Mouse (Mus musculus) embryonic facial prominence, embryonic 11.5 days (tissue): ENCODE measurements around the gene Zfp672. TPM values are rescaled to one million over a fixed set of nuclear protein-coding genes. Genes with fewer than 3 reads are reported as not detected.

Experiments used
- ATAC-seq: fragments of 200-750 bp; cut with Nextera tagmentation; replicated peaks from 2 replicates; pipeline ENCODE4 v1.8.0; 2017; ENCODE audit warnings: low read depth; ENCODE audit not compliant: insufficient number of reproducible peaks, low FRiP score, low TSS enrichment
- DNase-seq: peaks from one replicate; pipeline ENCODE4 v3.0.0-alpha.2; 2015; ENCODE audit warnings: low spot score
- H3K27ac ChIP-seq: fragments of 300-500 bp; sonication (generic); replicated peaks from 2 replicates; pipeline ENCODE4 v1.5.1; 2014; ENCODE audit warnings: mild to moderate bottlenecking, low read depth, low read length, control low read depth
- H3K27me3 ChIP-seq: fragments of 300-500 bp; sonication (generic); 2 replicates; pipeline ENCODE4 v1.6.1; 2014; ENCODE audit warnings: mild to moderate bottlenecking, low read length, moderate library complexity, mixed read lengths; ENCODE audit not compliant: control insufficient read depth, insufficient read depth
- H3K36me3 ChIP-seq: fragments of 300-500 bp; sonication (generic); replicated peaks from 2 replicates; pipeline ENCODE4 v1.6.1; 2014; ENCODE audit warnings: low read depth, mild to moderate bottlenecking, low read length, moderate library complexity, mixed read lengths; ENCODE audit not compliant: control insufficient read depth, insufficient read depth
- H3K4me1 ChIP-seq: fragments of 300-500 bp; sonication (generic); 2 replicates; pipeline ENCODE4 v1.6.1; 2014; ENCODE audit warnings: low read length, mixed read lengths; ENCODE audit not compliant: control insufficient read depth, insufficient read depth
- H3K4me2 ChIP-seq: fragments of 300-500 bp; sonication (generic); 2 replicates; pipeline ENCODE4 v1.6.1; 2014; ENCODE audit warnings: low read depth, mild to moderate bottlenecking, control low read depth, low read length, moderate library complexity
- H3K4me3 ChIP-seq: fragments of 300-500 bp; sonication (generic); 2 replicates; pipeline ENCODE4 v1.5.1; 2014; ENCODE audit warnings: low read depth, low read length, control low read depth
- H3K9ac ChIP-seq: fragments of 300-500 bp; sonication (generic); replicated peaks from 2 replicates; pipeline ENCODE4 v1.6.1; 2014; ENCODE audit warnings: mild to moderate bottlenecking, control low read depth, low read length
- H3K9me3 ChIP-seq: fragments of 300-500 bp; sonication (generic); replicated peaks from 2 replicates; pipeline ENCODE4 v1.6.1; 2016; ENCODE audit warnings: mild to moderate bottlenecking, low read length, inconsistent platforms, mixed read lengths; ENCODE audit not compliant: control insufficient read depth
- WGBS: fragments of 180-500 bp; shearing (Covaris S2); extraction: QIAGEN DNeasy Blood & Tissue Kit; methylation state at CpG from one replicate; pipeline ENCODE4 v1.1.7; 2014; 5-methylcytosine and 5-hydroxymethylcytosine counted together
- polyA plus RNA-seq: library from polyadenylated mRNA; unstranded; fragments of >200 nt; fragmentation: Nextera tagmentation; extraction: Ambion mirVana; gene quantifications from 2 replicates; pipeline ENCODE4 v1.2.1, GENCODE M21; 2014

Zfp672 gene
- polyA plus RNA-seq, 1 experiment from 2014 or later, result 24.4 TPM

GRCm38 (mm10) chr11:58357844-58358534, 27.9 kb upstream of the Zfp672 start:
- no peak for DNase-seq
- H3K9ac ChIP-seq, result no peak overlapping the region
- no peak overlapping the region for H3K4me2 ChIP-seq
- H3K27ac ChIP-seq, result no peak overlapping the region
- WGBS, result 84% methylated on average over 6 of the region's 6 CpGs
- ATAC-seq, result no peak
- no peaks in the 10 kb centered on the region for H3K4me1 ChIP-seq
- no peaks in the 10 kb centered on the region for H3K36me3 ChIP-seq
- no peak overlapping the region for H3K4me3 ChIP-seq
- H3K27me3 ChIP-seq, result no peaks in the 10 kb centered on the region
- no peaks in the 10 kb centered on the region for H3K9me3 ChIP-seq

GRCm38 (mm10) chr11:58357042-58357441, 26.9 kb upstream of the Zfp672 start:
- WGBS, result 89% methylated on average over 3 of the region's 3 CpGs
- no peaks in the 10 kb centered on the region for H3K4me1 ChIP-seq
- no peak overlapping the region for H3K4me3 ChIP-seq
- H3K27me3 ChIP-seq, result no peaks in the 10 kb centered on the region
- no peaks in the 10 kb centered on the region for H3K9me3 ChIP-seq
- no peaks in the 10 kb centered on the region for H3K36me3 ChIP-seq
- no peak overlapping the region for H3K4me2 ChIP-seq
- no peak for ATAC-seq
- DNase-seq, result no peak
- H3K9ac ChIP-seq, result no peak overlapping the region
- H3K27ac ChIP-seq, result no peak overlapping the region

- H3K4me3 ChIP-seq, result no peak overlapping the region
- no peaks in the 10 kb centered on the region for H3K27me3 ChIP-seq
- H3K27ac ChIP-seq, result no peak overlapping the region
- no peaks in the 10 kb centered on the region for H3K36me3 ChIP-seq
- no peak for DNase-seq
- no peak overlapping the region for H3K4me2 ChIP-seq
- H3K9me3 ChIP-seq, result no peaks in the 10 kb centered on the region
- no peaks in the 10 kb centered on the region for H3K4me1 ChIP-seq
- H3K9ac ChIP-seq, result no peak overlapping the region
- WGBS, result 79% methylated on average over 3 of the region's 3 CpGs
- ATAC-seq, result no peak
These were observed 24.8 kb upstream of the Zfp672 start for GRCm38 (mm10) chr11:58354927-58355326.

GRCm38 (mm10) chr11:58354476-58354875, 24.3 kb upstream of the Zfp672 start:
- no peak for ATAC-seq
- no peak overlapping the region for H3K27ac ChIP-seq

GRCm38 (mm10) chr11:58353709-58354108, 23.6 kb upstream of the Zfp672 start:
- H3K27me3 ChIP-seq, result no peaks in the 10 kb centered on the region
- H3K4me1 ChIP-seq, result no peaks in the 10 kb centered on the region
- no peak for ATAC-seq
- no peak overlapping the region for H3K4me3 ChIP-seq
- no peaks in the 10 kb centered on the region for H3K36me3 ChIP-seq
- H3K27ac ChIP-seq, result no peak overlapping the region
- H3K9me3 ChIP-seq, result no peaks in the 10 kb centered on the region
- H3K4me2 ChIP-seq, result no peak overlapping the region
- WGBS, result 70% methylated on average over 3 of the region's 3 CpGs
- DNase-seq, result no peak
- no peak overlapping the region for H3K9ac ChIP-seq

More at GRCm38 (mm10) chr11:58354476-58354875, 24.3 kb upstream of the Zfp672 start:
- Histone ChIP-seq H3K4me1 (no peaks in the 10 kb centered on the region), H3K4me2 (no peak overlapping the region), H3K27me3 (no peaks in the 10 kb centered on the region), H3K36me3 (no peaks in the 10 kb centered on the region), H3K9me3 (no peaks in the 10 kb centered on the region), H3K9ac (no peak overlapping the region), H3K4me3 (no peak overlapping the region)
- no peak for DNase-seq
- WGBS, result 71% methylated on average over 10 of the region's 10 CpGs

GRCm38 (mm10) chr11:58352681-58353548, 22.8 kb upstream of the Zfp672 start:
- no peak for ATAC-seq
- WGBS, result 65% methylated on average over 7 of the region's 7 CpGs
- Histone ChIP-seq H3K4me1 (no peaks in the 10 kb centered on the region), H3K36me3 (no peaks in the 10 kb centered on the region), H3K4me3 (no peak overlapping the region), H3K9me3 (no peaks in the 10 kb centered on the region), H3K27me3 (no peaks in the 10 kb centered on the region), H3K4me2 (no peak overlapping the region), H3K9ac (no peak overlapping the region), H3K27ac (no peak overlapping the region)
- peak; percentile 9 for DNase-seq

GRCm38 (mm10) chr11:58351179-58351578, 21.0 kb upstream of the Zfp672 start:
- no peaks in the 10 kb centered on the region for H3K4me1 ChIP-seq
- H3K4me3 ChIP-seq, result no peak overlapping the region
- H3K27ac ChIP-seq, result no peak overlapping the region
- ATAC-seq (no peak), DNase-seq (no peak)
- H3K4me2 ChIP-seq, result no peak overlapping the region
- no peaks in the 10 kb centered on the region for H3K9me3 ChIP-seq
- WGBS, result 88% methylated on average over 5 of the region's 5 CpGs
- peaks cover under 1% of the 10 kb centered on the region for H3K36me3 ChIP-seq
- H3K9ac ChIP-seq, result no peak overlapping the region
- H3K27me3 ChIP-seq, result no peaks in the 10 kb centered on the region

- H3K9me3 ChIP-seq, result no peaks in the 10 kb centered on the region
- ATAC-seq, result no peak
- 65% methylated on average over 4 of the region's 4 CpGs for WGBS
These were observed 20.5 kb upstream of the Zfp672 start for GRCm38 (mm10) chr11:58350628-58351027.

More at GRCm38 (mm10) chr11:58350628-58351027, 20.5 kb upstream of the Zfp672 start:
- Histone ChIP-seq H3K4me2 (no peak overlapping the region), H3K27ac (no peak overlapping the region), H3K4me1 (no peaks in the 10 kb centered on the region), H3K27me3 (no peaks in the 10 kb centered on the region), H3K4me3 (no peak overlapping the region), H3K9ac (no peak overlapping the region), H3K36me3 (peaks cover 4% of the 10 kb centered on the region)
- no peak for DNase-seq
